Mouse (Mus musculus) midbrain, embryonic 15.5 days (tissue): ENCODE results near the gene Grid2. TPM values are rescaled to one million over a fixed set of nuclear protein-coding genes. Genes with fewer than 3 reads are reported as not detected.

Experiments
- ATAC-seq: fragments of 200-750 bp; cut with Nextera tagmentation; replicated peaks from 2 replicates; pipeline ENCODE4 v1.8.0; 2017; ENCODE audit warnings: moderate TSS enrichment
- H3K27ac ChIP-seq: fragments of 300-500 bp; sonication (generic); 2 replicates; pipeline ENCODE4 v1.5.1; 2015; ENCODE audit warnings: mild to moderate bottlenecking, inconsistent platforms
- H3K27me3 ChIP-seq: fragments of 300-500 bp; sonication (generic); replicated peaks from 2 replicates; pipeline ENCODE4 v1.6.1; 2015; ENCODE audit warnings: inconsistent platforms
- H3K36me3 ChIP-seq: fragments of 300-500 bp; sonication (generic); replicated peaks from 2 replicates; pipeline ENCODE4 v1.6.1; 2015; ENCODE audit warnings: inconsistent platforms
- H3K4me1 ChIP-seq: fragments of 300-500 bp; sonication (generic); 2 replicates; pipeline ENCODE4 v1.6.1; 2015; ENCODE audit warnings: inconsistent platforms
- H3K4me2 ChIP-seq: fragments of 300-500 bp; sonication (generic); 2 replicates; pipeline ENCODE4 v1.6.1; 2015; ENCODE audit warnings: inconsistent platforms, mild to moderate bottlenecking, moderate library complexity
- H3K4me3 ChIP-seq: fragments of 300-500 bp; sonication (generic); 2 replicates; pipeline ENCODE4 v1.5.1; 2015; ENCODE audit warnings: mild to moderate bottlenecking, inconsistent platforms
- H3K9ac ChIP-seq: fragments of 300-500 bp; sonication (generic); 2 replicates; pipeline ENCODE4 v1.6.1; 2015; ENCODE audit warnings: mild to moderate bottlenecking, inconsistent platforms
- H3K9me3 ChIP-seq: fragments of 300-500 bp; sonication (generic); 2 replicates; pipeline ENCODE4 v1.6.1; 2016; ENCODE audit warnings: inconsistent platforms
- WGBS: fragments of 180-500 bp; shearing (Covaris S2); methylation state at CpG from one replicate; pipeline ENCODE4 v1.1.7; 2015; ENCODE audit warnings: mixed read lengths; 5-methylcytosine and 5-hydroxymethylcytosine counted together
- polyA plus RNA-seq: library from polyadenylated mRNA; unstranded; fragments of >200 nt; fragmentation: Nextera tagmentation; extraction: Ambion mirVana; gene quantifications from 2 replicates; pipeline ENCODE4 v1.2.1, GENCODE M21; 2015

Gene Grid2
- polyA plus RNA-seq, 1 experiment from 2014 or later, result 14.1 TPM

DNA sequence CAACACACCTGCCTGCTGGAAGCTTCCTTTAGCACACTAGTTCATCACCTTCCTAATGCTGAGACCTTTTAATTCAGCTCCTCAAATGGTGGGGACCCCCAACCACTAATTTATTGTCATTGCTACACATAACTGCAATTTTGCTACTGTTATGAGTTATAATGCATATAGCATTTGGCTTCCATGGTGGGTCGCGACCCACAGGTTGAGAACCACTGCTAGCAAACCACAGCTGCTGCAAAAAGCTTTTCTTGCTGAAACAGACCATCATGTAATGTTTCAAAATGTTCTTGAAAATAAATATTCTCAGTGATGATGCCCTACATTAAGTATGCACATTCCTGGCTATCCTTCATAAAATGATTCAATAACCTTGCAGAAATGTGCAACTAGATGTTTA is 1024.3 kb downstream of the Grid2 start:
- no peak for ATAC-seq
- no peak overlapping the region for H3K27ac ChIP-seq
- no peak overlapping the region for H3K4me3 ChIP-seq
- no peak overlapping the region for H3K4me2 ChIP-seq
- no peaks in the 10 kb centered on the region for H3K4me1 ChIP-seq
- no peaks in the 10 kb centered on the region for H3K36me3 ChIP-seq
- 86% methylated on average over 2 of the region's 2 CpGs for WGBS
- H3K9ac ChIP-seq, result no peak overlapping the region
- H3K27me3 ChIP-seq, result no peaks in the 10 kb centered on the region
- no peaks in the 10 kb centered on the region for H3K9me3 ChIP-seq

GRCm38 (mm10) chr6:64293761-64294160 is 1038.1 kb downstream of the Grid2 start:
- Histone ChIP-seq H3K4me2 (no peak overlapping the region), H3K4me1 (no peaks in the 10 kb centered on the region), H3K4me3 (no peak overlapping the region), H3K27me3 (no peaks in the 10 kb centered on the region), H3K9me3 (no peaks in the 10 kb centered on the region), H3K27ac (no peak overlapping the region), H3K9ac (no peak overlapping the region), H3K36me3 (no peaks in the 10 kb centered on the region)
- 92% methylated on average over 1 of the region's 1 CpGs for WGBS
- ATAC-seq, result no peak

GRCm38 (mm10) chr6:64297633-64298032 is 1042.0 kb downstream of the Grid2 start:
- Histone ChIP-seq H3K4me3 (no peak overlapping the region), H3K9me3 (no peaks in the 10 kb centered on the region), H3K4me2 (no peak overlapping the region), H3K27me3 (no peaks in the 10 kb centered on the region), H3K27ac (no peak overlapping the region), H3K4me1 (no peaks in the 10 kb centered on the region), H3K36me3 (no peaks in the 10 kb centered on the region), H3K9ac (no peak overlapping the region)
- ATAC-seq, result 0 out of 2 replicates have a peak, but pooled peaks have one; percentile 56
- WGBS, result 33% methylated on average over 1 of the region's 1 CpGs

- no peak overlapping the region for H3K9ac ChIP-seq
- no peaks in the 10 kb centered on the region for H3K36me3 ChIP-seq
- H3K4me1 ChIP-seq, result peaks cover 3% of the 10 kb centered on the region; the same call in 1 of the 2 replicates
- H3K27ac ChIP-seq, result no peak overlapping the region
- no peak overlapping the region for H3K4me2 ChIP-seq
- no peaks in the 10 kb centered on the region for H3K9me3 ChIP-seq
- ATAC-seq, result peak; percentile 69
- H3K4me3 ChIP-seq, result no peak overlapping the region
- WGBS, result 59% methylated on average over 2 of the region's 2 CpGs
- no peaks in the 10 kb centered on the region for H3K27me3 ChIP-seq
These were observed 1049.2 kb downstream of the Grid2 start for GRCm38 (mm10) chr6:64304709-64305476.

DNA sequence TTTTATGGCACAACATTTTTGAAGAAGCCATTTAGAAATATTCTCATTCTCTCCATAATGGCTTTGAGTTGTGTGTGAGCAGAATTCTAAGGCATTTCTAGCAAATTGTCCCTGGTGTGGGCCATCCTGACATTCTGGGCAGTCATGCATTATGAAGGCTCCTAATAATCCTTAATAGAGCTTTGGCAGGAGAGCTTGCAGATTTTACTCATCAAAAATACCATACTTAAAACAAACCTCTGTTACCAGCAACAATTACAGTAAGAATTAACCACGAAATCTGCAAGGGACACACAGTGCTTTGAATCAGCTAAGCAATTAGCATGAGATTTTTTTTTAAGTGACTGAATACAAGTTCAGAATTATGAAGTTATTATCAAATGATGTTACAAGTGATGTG is 1053.0 kb downstream of the Grid2 start:
- no peaks in the 10 kb centered on the region for H3K9me3 ChIP-seq
- H3K4me2 ChIP-seq, result no peak overlapping the region
- H3K4me1 ChIP-seq, result peaks cover 3% of the 10 kb centered on the region; the same call in 1 of the 2 replicates
- no peaks in the 10 kb centered on the region for H3K27me3 ChIP-seq
- H3K36me3 ChIP-seq, result no peaks in the 10 kb centered on the region
- no peak overlapping the region for H3K27ac ChIP-seq
- no peak overlapping the region for H3K4me3 ChIP-seq
- no peak for ATAC-seq
- WGBS, result 62% methylated on average over 1 of the region's 1 CpGs
- no peak overlapping the region for H3K9ac ChIP-seq

DNA sequence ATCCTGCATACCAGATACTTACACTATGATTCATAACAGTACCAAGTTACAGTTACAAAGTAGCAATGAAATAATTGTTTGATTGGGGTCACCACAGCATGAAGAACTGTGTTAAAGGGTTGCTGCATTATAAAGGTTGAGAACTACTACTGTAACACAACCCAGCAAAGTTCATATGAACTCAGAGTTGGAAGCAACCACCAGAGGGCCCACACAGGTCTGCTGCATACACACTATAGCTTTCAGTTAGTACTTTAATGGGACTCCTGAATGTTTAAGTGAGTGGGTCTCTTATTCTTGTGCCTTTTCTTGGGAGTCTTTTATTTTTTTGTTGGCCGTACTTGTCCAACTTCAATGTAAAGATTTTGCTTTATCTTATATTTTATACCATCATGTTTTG is 1057.5 kb downstream of the Grid2 start:
- Histone ChIP-seq H3K27ac (no peak overlapping the region), H3K4me3 (no peak overlapping the region), H3K9ac (no peak overlapping the region), H3K4me2 (no peak overlapping the region), H3K9me3 (no peaks in the 10 kb centered on the region), H3K36me3 (no peaks in the 10 kb centered on the region), H3K4me1 (no peaks in the 10 kb centered on the region), H3K27me3 (no peaks in the 10 kb centered on the region)
- WGBS, result 94% methylated on average over 1 of the region's 1 CpGs
- no peak for ATAC-seq

GRCm38 (mm10) chr6:64326936-64327335 is 1071.3 kb downstream of the Grid2 start:
- Histone ChIP-seq H3K4me1 (no peaks in the 10 kb centered on the region), H3K4me2 (no peak overlapping the region), H3K27ac (no peak overlapping the region), H3K9me3 (no peaks in the 10 kb centered on the region), H3K27me3 (no peaks in the 10 kb centered on the region), H3K36me3 (no peaks in the 10 kb centered on the region), H3K4me3 (no peak overlapping the region), H3K9ac (no peak overlapping the region)
- 100% methylated on average over 1 of the region's 1 CpGs for WGBS
- ATAC-seq, result no peak

DNA sequence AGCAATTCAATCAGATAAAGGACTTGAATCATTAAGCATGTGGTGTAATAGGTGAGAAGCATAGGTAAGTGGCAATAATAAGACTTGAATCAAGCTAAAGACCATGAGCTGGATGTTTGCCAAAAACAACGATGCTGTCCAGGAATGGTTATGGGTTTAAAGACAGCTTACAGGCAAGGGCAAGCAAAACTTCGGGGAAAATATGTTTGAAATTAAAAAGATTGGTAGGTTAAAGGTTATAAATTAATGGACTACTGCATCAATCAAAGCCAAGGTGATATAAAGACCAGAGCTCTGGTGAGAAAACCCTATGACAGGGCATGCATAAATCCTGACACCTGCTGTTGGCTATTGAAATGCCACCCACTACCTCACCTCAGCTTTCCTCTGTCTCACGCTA is 1072.2 kb downstream of the Grid2 start:
- H3K27me3 ChIP-seq, result no peaks in the 10 kb centered on the region
- no peak for ATAC-seq
- no peaks in the 10 kb centered on the region for H3K36me3 ChIP-seq
- no peaks in the 10 kb centered on the region for H3K9me3 ChIP-seq
- no peaks in the 10 kb centered on the region for H3K4me1 ChIP-seq
- H3K9ac ChIP-seq, result no peak overlapping the region
- no peak overlapping the region for H3K27ac ChIP-seq
- no peak overlapping the region for H3K4me2 ChIP-seq
- WGBS, result 74% methylated on average over 3 of the region's 3 CpGs
- H3K4me3 ChIP-seq, result no peak overlapping the region

GRCm38 (mm10) chr6:64398413-64399098 is 1142.9 kb downstream of the Grid2 start:
- no peak overlapping the region for H3K27ac ChIP-seq
- no peak for ATAC-seq
- no peak overlapping the region for H3K9ac ChIP-seq
- H3K9me3 ChIP-seq, result no peaks in the 10 kb centered on the region
- no peak overlapping the region for H3K4me3 ChIP-seq
- H3K36me3 ChIP-seq, result no peaks in the 10 kb centered on the region
- no peaks in the 10 kb centered on the region for H3K4me1 ChIP-seq
- H3K4me2 ChIP-seq, result no peak overlapping the region
- 92% methylated on average over 4 of the region's 4 CpGs for WGBS
- no peaks in the 10 kb centered on the region for H3K27me3 ChIP-seq

DNA sequence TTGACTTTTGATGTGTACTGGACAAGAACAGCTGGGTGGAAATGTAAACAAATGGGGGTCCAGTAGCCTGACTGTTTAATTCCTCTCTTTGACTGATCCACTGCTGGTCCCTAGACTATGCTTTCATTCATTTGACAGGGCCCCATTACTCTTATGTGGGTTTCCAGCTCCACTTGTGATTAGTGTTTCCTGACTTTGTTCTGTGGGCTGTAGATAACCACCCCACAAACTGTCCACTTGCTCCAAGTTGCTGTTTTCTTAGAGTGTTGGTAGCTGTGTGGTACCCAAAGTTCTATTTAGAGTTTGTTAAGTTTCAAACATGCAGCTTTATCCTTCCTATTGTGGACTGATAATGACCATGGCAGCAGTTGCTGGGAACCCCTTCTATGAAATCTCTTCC is 1172.0 kb downstream of the Grid2 start:
- Histone ChIP-seq H3K9me3 (no peaks in the 10 kb centered on the region), H3K4me3 (no peak overlapping the region), H3K27me3 (no peaks in the 10 kb centered on the region), H3K36me3 (no peaks in the 10 kb centered on the region), H3K4me2 (no peak overlapping the region), H3K27ac (no peak overlapping the region), H3K4me1 (no peaks in the 10 kb centered on the region), H3K9ac (no peak overlapping the region)
- ATAC-seq, result no peak

DNA sequence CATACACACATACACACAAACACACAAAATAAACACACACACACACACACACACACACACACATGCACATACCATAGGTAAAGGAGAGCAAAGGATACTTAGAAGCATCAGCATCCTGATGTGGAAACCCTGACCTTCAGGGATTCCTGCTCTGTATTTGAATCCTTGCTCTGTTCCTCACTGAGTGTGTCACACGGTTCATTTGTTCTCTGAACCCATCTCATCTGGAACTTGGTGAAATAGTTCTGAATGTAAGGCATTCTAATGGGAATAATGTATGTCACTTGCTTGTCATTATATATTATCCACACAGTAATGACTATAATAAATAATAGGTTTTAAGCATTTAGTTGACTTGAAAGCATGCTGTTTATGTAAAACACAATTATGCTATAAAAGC is 1173.2 kb downstream of the Grid2 start:
- Histone ChIP-seq H3K4me3 (no peak overlapping the region), H3K36me3 (no peaks in the 10 kb centered on the region), H3K27ac (no peak overlapping the region), H3K9me3 (no peaks in the 10 kb centered on the region), H3K9ac (no peak overlapping the region), H3K4me2 (no peak overlapping the region), H3K4me1 (no peaks in the 10 kb centered on the region), H3K27me3 (no peaks in the 10 kb centered on the region)
- ATAC-seq, result no peak
- 30% methylated on average over 1 of the region's 1 CpGs for WGBS

DNA sequence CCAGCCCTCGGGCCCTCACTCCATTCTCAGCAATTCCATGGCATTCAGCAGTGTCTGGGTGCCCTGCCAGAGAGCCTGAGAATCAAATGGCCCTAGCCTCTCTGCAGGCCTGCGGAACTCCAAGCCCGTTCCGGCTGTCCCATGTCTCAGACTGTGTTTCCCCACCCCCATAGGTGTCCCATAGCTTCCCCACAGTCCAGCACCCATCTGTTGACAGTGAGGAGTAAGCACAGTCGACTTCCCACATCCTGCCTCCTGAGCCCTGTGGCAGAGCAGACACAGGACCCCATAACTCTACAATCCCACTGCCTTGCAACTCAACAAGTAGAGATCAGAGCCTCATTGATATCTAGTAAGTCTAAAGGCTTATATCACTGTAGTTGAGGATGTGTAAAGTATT is 1192.5 kb downstream of the Grid2 start:
- 85% methylated on average over 5 of the region's 5 CpGs for WGBS
- no peak overlapping the region for H3K4me2 ChIP-seq
- no peaks in the 10 kb centered on the region for H3K36me3 ChIP-seq
- H3K9ac ChIP-seq, result no peak overlapping the region
- no peak for ATAC-seq
- no peaks in the 10 kb centered on the region for H3K9me3 ChIP-seq
- no peaks in the 10 kb centered on the region for H3K4me1 ChIP-seq
- H3K4me3 ChIP-seq, result no peak overlapping the region
- H3K27ac ChIP-seq, result no peak overlapping the region
- no peaks in the 10 kb centered on the region for H3K27me3 ChIP-seq

GRCm38 (mm10) chr6:64448864-64449355 is 1193.2 kb downstream of the Grid2 start:
- Histone ChIP-seq H3K4me1 (no peaks in the 10 kb centered on the region), H3K27ac (no peak overlapping the region), H3K9ac (no peak overlapping the region), H3K27me3 (no peaks in the 10 kb centered on the region), H3K4me2 (no peak overlapping the region), H3K36me3 (no peaks in the 10 kb centered on the region), H3K9me3 (no peaks in the 10 kb centered on the region), H3K4me3 (no peak overlapping the region)
- ATAC-seq, result no peak
- 75% methylated on average over 4 of the region's 4 CpGs for WGBS
